Mouse (Mus musculus) adrenal gland, adult 2 months (tissue): ENCODE data around the gene Gm13288. TPM values are rescaled to one million over a fixed set of nuclear protein-coding genes. Genes with fewer than 3 reads are reported as not detected.
"Not testable (repeated sequence)": the region's sequence is repeated elsewhere in the genome, so short reads cannot be mapped to it uniquely, and the experiment has no call there.

Source experiments
- DNase-seq: peaks from one replicate; pipeline ENCODE4 v3.0.0; 2021
- polyA plus RNA-seq: library from polyadenylated mRNA; depleted of rRNA; stranded (reverse); fragments of >200 nt; gene quantifications from 2 replicates; pipeline ENCODE4 v1.2.3, GENCODE M21; 2012; rRNA removed
- total RNA-seq, 2 experiments: library from RNA; stranded (reverse); gene quantifications; 2 replicates each; pipeline ENCODE4 v1.2.3; 2021

Gene Gm13288
- total and polyA plus RNA-seq, 3 experiments = not detected

- not testable (repeated sequence) for DNase-seq
Observed at GRCm38 (mm10) chr4:88802954-88803353, 2.4 kb upstream of the Gm13288 start, which contains the start of gene Gm13287. Gene Gm13287, plus strand, starts transcription at chr4:88803254.

- DNase-seq = peak; percentile 65
Observed at GRCm38 (mm10) chr4:88805761-88806160, 430 bp downstream of the Gm13288 start.

GRCm38 (mm10) chr4:88815928-88816327 lies 10.6 kb downstream of the Gm13288 start, which contains the start of gene Ifna7:
Gene Ifna7, plus strand, starts transcription at chr4:88816228.
- DNase-seq = no peak

- no peak for DNase-seq
Observed at GRCm38 (mm10) chr4:88819659-88820058, 14.3 kb downstream of the Gm13288 start, which contains the start of gene Ifna11. Gene Ifna11, plus strand, starts transcription at chr4:88819959.

- DNase-seq = no peak
Observed at GRCm38 (mm10) chr4:88822995-88823394, 17.7 kb downstream of the Gm13288 start.

- not testable (repeated sequence) for DNase-seq
Observed at GRCm38 (mm10) chr4:88827116-88827515, 21.8 kb downstream of the Gm13288 start, which contains the start of gene Ifna6. Gene Ifna6, plus strand, starts transcription at chr4:88827416.

GRCm38 (mm10) chr4:88830523-88830922 lies 25.2 kb downstream of the Gm13288 start:
- peak; percentile 5 for DNase-seq

GRCm38 (mm10) chr4:88835225-88835624 lies 29.9 kb downstream of the Gm13288 start, which contains the start of gene Ifna5:
Gene Ifna5, plus strand, starts transcription at chr4:88835525.
- DNase-seq = not testable (repeated sequence)

- no peak for DNase-seq
Observed at GRCm38 (mm10) chr4:88838828-88839227, 33.5 kb downstream of the Gm13288 start.

GRCm38 (mm10) chr4:88840058-88840457 lies 34.7 kb downstream of the Gm13288 start:
- DNase-seq = no peak

- no peak for DNase-seq
Observed at GRCm38 (mm10) chr4:88841438-88841911, 36.1 kb downstream of the Gm13288 start, which contains the start of gene Ifna4. Gene Ifna4, plus strand, starts transcription at chr4:88841861.

GRCm38 (mm10) chr4:88845334-88845733 lies 40.0 kb downstream of the Gm13288 start:
- no peak for DNase-seq

- no peak for DNase-seq
Observed at GRCm38 (mm10) chr4:88849698-88850097, 44.4 kb downstream of the Gm13288 start, which contains the start of gene Ifna1. Gene Ifna1, plus strand, starts transcription at chr4:88850087.

GRCm38 (mm10) chr4:88851026-88851763 lies 45.9 kb downstream of the Gm13288 start:
- no peak for DNase-seq

Other genes with a start within 250 kb of the Gm13288 start
Only the 30 nearest of the 31 such genes appear.
- not detected for gene Ifna14, start 233.7 kb upstream of the Gm13288 start, total RNA-seq
- not detected in 2 replicates for gene Ifna14, start 233.7 kb upstream of the Gm13288 start, polyA plus RNA-seq
- gene Ifna9, start 213.1 kb upstream of the Gm13288 start, total RNA-seq = not detected
- gene Ifna9, start 213.1 kb upstream of the Gm13288 start, polyA plus RNA-seq = 0.22 TPM in 1 of 2 replicates, not detected in the other
- gene Ifna12, start 202.2 kb upstream of the Gm13288 start, total RNA-seq = not detected
- not detected in 2 replicates for gene Ifna12, start 202.2 kb upstream of the Gm13288 start, polyA plus RNA-seq
- gene C87499, start 171.1 kb upstream of the Gm13288 start, total RNA-seq = not detected
- not detected in 2 replicates for gene C87499, start 171.1 kb upstream of the Gm13288 start, polyA plus RNA-seq
- gene Ifna13, start 161.1 kb upstream of the Gm13288 start, total RNA-seq = not detected
- not detected in 2 replicates for gene Ifna13, start 161.1 kb upstream of the Gm13288 start, polyA plus RNA-seq
- not detected for gene Ifna16, start 128.6 kb upstream of the Gm13288 start, total RNA-seq
- gene Ifna16, start 128.6 kb upstream of the Gm13288 start, polyA plus RNA-seq = not detected in 2 replicates
- gene Ifna2, start 121.6 kb upstream of the Gm13288 start, total RNA-seq = not detected
- not detected in 2 replicates for gene Ifna2, start 121.6 kb upstream of the Gm13288 start, polyA plus RNA-seq
- not detected for gene Ifnab, start 114.2 kb upstream of the Gm13288 start, total RNA-seq
- gene Ifnab, start 114.2 kb upstream of the Gm13288 start, polyA plus RNA-seq = not detected in 2 replicates
- gene Gm26566, start 83.7 kb upstream of the Gm13288 start, total RNA-seq = under 1 TPM in 1 of 2 experiments, not detected in 1; 0.38 TPM
- gene Gm26566, start 83.7 kb upstream of the Gm13288 start, polyA plus RNA-seq = 0.76 and 1.0 TPM in 2 replicates
- 10 to 100 TPM; 70.8 to 79.3 TPM for gene Klhl9, start 83.1 kb upstream of the Gm13288 start, total RNA-seq
- gene Klhl9, start 83.1 kb upstream of the Gm13288 start, polyA plus RNA-seq = 22.2 and 29.6 TPM in 2 replicates
- not detected for gene Gm13271, start 50.7 kb upstream of the Gm13288 start, total RNA-seq
- gene Gm13271, start 50.7 kb upstream of the Gm13288 start, polyA plus RNA-seq = not detected in 2 replicates
- gene Gm13283, start 45.4 kb upstream of the Gm13288 start, total RNA-seq = not detected
- not detected in 2 replicates for gene Gm13283, start 45.4 kb upstream of the Gm13288 start, polyA plus RNA-seq
- not detected for gene Gm13290, start 31.7 kb upstream of the Gm13288 start, total RNA-seq
- gene Gm13290, start 31.7 kb upstream of the Gm13288 start, polyA plus RNA-seq = not detected in 2 replicates
- not detected for gene Gm13289, start 28.6 kb upstream of the Gm13288 start, total RNA-seq
- not detected in 2 replicates for gene Gm13289, start 28.6 kb upstream of the Gm13288 start, polyA plus RNA-seq
- gene Gm13272, start 25.7 kb upstream of the Gm13288 start, total RNA-seq = not detected
- gene Gm13272, start 25.7 kb upstream of the Gm13288 start, polyA plus RNA-seq = not detected in 2 replicates
- not detected for gene Ifnz, start 23.4 kb upstream of the Gm13288 start, total RNA-seq
- gene Ifnz, start 23.4 kb upstream of the Gm13288 start, polyA plus RNA-seq = not detected in 2 replicates
- not detected for gene Gm13276, start 19.8 kb upstream of the Gm13288 start, total RNA-seq
- not detected in 2 replicates for gene Gm13276, start 19.8 kb upstream of the Gm13288 start, polyA plus RNA-seq
- gene Gm13277, start 16.9 kb upstream of the Gm13288 start, total RNA-seq = not detected
- not detected in 2 replicates for gene Gm13277, start 16.9 kb upstream of the Gm13288 start, polyA plus RNA-seq
- not detected for gene Gm13278, start 14.0 kb upstream of the Gm13288 start, total RNA-seq
- gene Gm13278, start 14.0 kb upstream of the Gm13288 start, polyA plus RNA-seq = not detected in 2 replicates
- not detected for gene Gm13275, start 11.0 kb upstream of the Gm13288 start, total RNA-seq
- 0.22 TPM in 1 of 2 replicates, not detected in the other for gene Gm13275, start 11.0 kb upstream of the Gm13288 start, polyA plus RNA-seq
- gene Gm13279, start 8.1 kb upstream of the Gm13288 start, total RNA-seq = not detected
- gene Gm13279, start 8.1 kb upstream of the Gm13288 start, polyA plus RNA-seq = not detected in 2 replicates
- not detected for gene Gm13285, start 5.9 kb upstream of the Gm13288 start, total RNA-seq
- not detected in 2 replicates for gene Gm13285, start 5.9 kb upstream of the Gm13288 start, polyA plus RNA-seq
- not detected for gene Gm13287, start 2.3 kb upstream of the Gm13288 start, total RNA-seq
- gene Gm13287, start 2.3 kb upstream of the Gm13288 start, polyA plus RNA-seq = 0.22 TPM in 1 of 2 replicates, not detected in the other
- gene Ifna7, start 10.7 kb downstream of the Gm13288 start, total RNA-seq = not detected
- gene Ifna7, start 10.7 kb downstream of the Gm13288 start, polyA plus RNA-seq = not detected in 2 replicates
- not detected for gene Ifna11, start 14.4 kb downstream of the Gm13288 start, total RNA-seq
- not detected in 2 replicates for gene Ifna11, start 14.4 kb downstream of the Gm13288 start, polyA plus RNA-seq
- gene Ifna6, start 21.9 kb downstream of the Gm13288 start, total RNA-seq = not detected
- not detected in 2 replicates for gene Ifna6, start 21.9 kb downstream of the Gm13288 start, polyA plus RNA-seq
- gene Ifna5, start 30.0 kb downstream of the Gm13288 start, total RNA-seq = not detected
- gene Ifna5, start 30.0 kb downstream of the Gm13288 start, polyA plus RNA-seq = not detected in 2 replicates
- gene Ifna4, start 36.3 kb downstream of the Gm13288 start, total RNA-seq = not detected
- not detected in 2 replicates for gene Ifna4, start 36.3 kb downstream of the Gm13288 start, polyA plus RNA-seq
- not detected for gene Ifna1, start 44.6 kb downstream of the Gm13288 start, total RNA-seq
- not detected in 2 replicates for gene Ifna1, start 44.6 kb downstream of the Gm13288 start, polyA plus RNA-seq
- gene Ifne, start 74.7 kb downstream of the Gm13288 start, total RNA-seq = not detected
- not detected in 2 replicates for gene Ifne, start 74.7 kb downstream of the Gm13288 start, polyA plus RNA-seq